Mouse (Mus musculus): ENCODE measurements at regions not wholly inside any gene's neighbourhood (a gene's known extent, or its start where the extent isn't known, plus 50 kb on each side); places are given as distances from the start of the nearest gene placed in this dataset.

GRCm38 (mm10) chr3:69953674-69954329, 53.6 kb upstream of the Otol1 start:
- H3K36me3 ChIP-seq: no peaks in the 10 kb centered on the region
- no peak overlapping the region for H3K4me2 ChIP-seq (replicated peaks)
- no peak overlapping the region for H3K9ac ChIP-seq (replicated peaks)
- ATAC-seq (replicated peaks): peak; percentile 93
- no peaks in the 10 kb centered on the region for H3K9me3 ChIP-seq
- no peaks in the 10 kb centered on the region for H3K27me3 ChIP-seq
- WGBS: 40% methylated on average over 6 of the region's 6 CpGs
- 0 out of 2 replicates have a peak, but pooled peaks cover 2% of the 10 kb centered on the region for H3K4me1 ChIP-seq
- no peak overlapping the region for H3K4me3 ChIP-seq
- H3K27ac ChIP-seq (replicated peaks): no peak overlapping the region

GRCm38 (mm10) chr3:69922792-69923418, 63.2 kb upstream of the Sptssb start:
- H3K36me3 ChIP-seq: no peaks in the 10 kb centered on the region
- WGBS: 92% methylated on average over 8 of the region's 8 CpGs

GRCm38 (mm10) chr3:69912859-69913258, 53.1 kb upstream of the Sptssb start:
- no peak for ATAC-seq (replicated peaks)
- Histone ChIP-seq H3K27ac (replicated peaks) (no peak overlapping the region), H3K36me3 (no peaks in the 10 kb centered on the region), H3K4me3 (no peak overlapping the region), H3K9ac (replicated peaks) (no peak overlapping the region), H3K27me3 (no peaks in the 10 kb centered on the region), H3K9me3 (no peaks in the 10 kb centered on the region), H3K4me1 (no peaks in the 10 kb centered on the region), H3K4me2 (replicated peaks) (no peak overlapping the region)
- 39% methylated on average over 14 of the region's 14 CpGs for WGBS

More at GRCm38 (mm10) chr3:69922792-69923418, 63.2 kb upstream of the Sptssb start:
- Histone ChIP-seq H3K27ac (replicated peaks) (no peak overlapping the region), H3K9me3 (no peaks in the 10 kb centered on the region), H3K4me1 (no peaks in the 10 kb centered on the region), H3K9ac (replicated peaks) (no peak overlapping the region), H3K27me3 (no peaks in the 10 kb centered on the region), H3K4me3 (no peak overlapping the region), H3K4me2 (replicated peaks) (no peak overlapping the region)
- no peak for ATAC-seq (replicated peaks)

GRCm38 (mm10) chr3:69910073-69910472, 50.3 kb upstream of the Sptssb start:
- WGBS: 87% methylated on average over 8 of the region's 8 CpGs
- H3K4me1 ChIP-seq: no peaks in the 10 kb centered on the region
- no peaks in the 10 kb centered on the region for H3K27me3 ChIP-seq
- no peak for ATAC-seq (replicated peaks)
- no peaks in the 10 kb centered on the region for H3K9me3 ChIP-seq
- no peak overlapping the region for H3K4me2 ChIP-seq (replicated peaks)
- no peak overlapping the region for H3K4me3 ChIP-seq
- no peak overlapping the region for H3K27ac ChIP-seq (replicated peaks)
- no peak overlapping the region for H3K9ac ChIP-seq (replicated peaks)
- no peaks in the 10 kb centered on the region for H3K36me3 ChIP-seq

Data from forebrain, embryonic 15.5 days (tissue).